Mouse (Mus musculus) hematopoietic multipotent progenitor cell, adult 10-12 weeks (in vitro differentiated cells): Measurements from ENCODE around the gene Myo1f. TPM values are rescaled to one million over a fixed set of nuclear protein-coding genes. Genes with fewer than 3 reads are reported as not detected.

Experiments
- polyA plus RNA-seq: library from polyadenylated mRNA; stranded (reverse); fragments of >175 nt; gene quantifications from 2 replicates; pipeline ENCODE4 v1.2.3, GENCODE M21; 2012; ENCODE audit warnings: low replicate concordance

Myo1f gene
- 33.7 and 64.1 TPM in 2 replicates for polyA plus RNA-seq

DNA sequence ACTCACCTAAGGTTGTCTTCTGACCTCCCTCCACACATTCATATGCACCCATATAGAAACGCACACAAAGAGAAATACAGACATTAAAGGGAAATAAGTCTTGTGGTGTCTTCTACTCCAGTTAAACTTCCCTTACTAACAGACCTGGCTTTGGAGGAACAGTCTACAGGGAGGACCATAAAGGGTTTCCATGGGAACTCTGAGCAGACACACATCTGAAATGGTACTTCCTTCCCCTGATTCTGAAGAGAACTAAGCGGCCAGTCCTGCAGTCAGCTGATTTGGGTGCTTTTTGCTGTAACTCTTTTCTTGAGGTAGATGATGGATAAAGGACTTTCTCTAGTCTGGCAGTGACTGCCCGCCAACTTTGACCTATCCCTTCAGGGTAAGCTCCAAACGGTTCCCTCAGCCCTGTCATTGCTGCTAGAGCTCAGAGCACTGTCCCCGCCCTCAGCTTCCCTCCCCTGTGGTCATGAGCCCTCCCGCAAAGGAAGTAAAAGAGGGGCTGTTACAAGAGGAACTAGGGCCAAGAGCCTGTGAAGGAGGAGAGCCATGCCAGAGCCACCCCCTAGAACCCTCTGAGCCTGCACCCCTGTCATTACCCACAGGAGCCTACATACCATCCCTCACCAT lies at the start of gene Myo1f:
Gene Myo1f (plus strand): TSS at position 485 of the 633 bp plus-strand sequence.

DNA sequence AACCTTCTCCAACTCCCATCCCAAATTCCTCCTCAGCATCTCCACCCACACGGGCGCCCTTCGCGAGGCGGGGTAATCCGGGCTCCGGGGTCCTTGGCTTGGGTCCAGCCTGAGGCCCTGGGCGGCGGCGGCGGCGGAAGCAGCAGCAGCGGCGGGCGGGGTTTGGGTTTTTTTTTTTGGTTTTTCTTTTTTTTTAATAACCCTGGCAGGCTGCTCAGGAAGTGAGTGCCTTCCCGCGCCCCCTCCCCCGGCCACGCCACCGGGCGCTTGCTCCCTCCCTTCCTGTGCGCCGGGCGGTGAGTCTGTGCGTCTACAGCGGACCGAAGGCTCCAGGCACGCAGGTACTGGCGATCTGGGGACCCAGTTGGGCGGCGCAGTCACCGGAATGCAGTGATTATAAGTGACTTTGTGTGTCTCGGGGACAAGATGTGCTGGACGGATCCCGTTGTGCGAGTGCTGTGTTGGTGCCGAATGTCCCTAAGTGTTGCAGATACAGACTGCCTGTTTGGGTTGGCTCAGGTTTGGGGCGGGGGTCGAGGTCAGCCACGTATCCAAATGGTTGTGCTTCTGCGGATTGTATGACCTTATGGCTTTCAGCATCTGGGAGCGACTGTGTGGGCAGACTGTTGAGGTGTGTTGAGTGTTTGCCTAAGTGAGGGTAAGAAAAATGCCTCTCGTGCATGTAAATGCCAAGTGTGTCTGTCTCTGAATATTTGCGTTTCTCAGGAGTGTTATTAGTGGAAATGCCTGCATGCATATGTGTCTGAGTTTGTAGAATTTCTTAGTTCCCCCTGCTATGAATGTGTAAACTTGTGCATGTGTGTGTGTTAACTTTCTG lies 31.4 kb upstream of the Myo1f start, which contains the start of gene Adamts10:
Gene Adamts10 (plus strand): TSS at position 287 of the 838 bp plus-strand sequence.

DNA sequence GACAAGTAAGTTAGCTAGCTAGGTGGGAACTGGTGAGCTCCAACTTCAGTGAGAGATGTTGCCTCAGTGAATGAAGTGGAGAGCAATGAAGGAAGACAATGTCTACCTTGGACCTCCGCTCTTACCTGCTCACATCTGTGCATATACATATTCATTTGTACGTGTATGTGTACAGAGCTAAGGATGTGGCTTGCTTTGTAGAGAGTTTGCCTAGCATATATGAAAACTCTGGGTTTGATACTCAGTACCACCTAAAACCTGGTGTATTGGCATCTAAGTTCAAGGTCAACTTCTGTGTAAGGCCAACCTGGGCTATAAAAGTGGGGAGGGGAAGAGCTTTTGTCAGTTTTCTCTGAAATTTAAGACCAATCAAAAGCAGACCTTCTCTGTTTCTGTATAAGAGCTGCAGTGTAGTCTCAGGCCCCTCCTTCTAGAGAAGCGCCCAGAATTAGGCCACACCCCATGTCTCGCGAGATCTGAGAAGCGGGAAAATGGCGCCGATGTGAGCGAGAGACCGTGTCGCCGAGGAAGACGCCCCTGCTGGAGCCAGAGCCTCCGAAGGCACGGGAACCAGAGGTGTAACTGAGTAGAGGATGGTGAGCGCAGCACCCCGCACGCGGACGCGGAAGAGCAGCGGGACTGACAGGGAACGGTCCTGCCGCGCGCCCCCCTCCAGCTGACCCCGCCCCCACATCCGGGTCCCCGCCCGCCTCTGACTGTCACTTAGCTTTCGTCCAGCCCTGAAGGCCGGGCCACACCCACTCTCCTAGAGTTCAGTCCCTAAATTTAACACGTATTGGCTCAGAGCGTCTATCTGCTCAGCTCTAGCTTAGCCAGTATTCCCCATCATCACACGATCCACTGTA lies 73.3 kb downstream of the Myo1f start, which contains the start of gene Zfp414:
Gene Zfp414 (plus strand): TSS at position 470 of the 866 bp plus-strand sequence.

DNA sequence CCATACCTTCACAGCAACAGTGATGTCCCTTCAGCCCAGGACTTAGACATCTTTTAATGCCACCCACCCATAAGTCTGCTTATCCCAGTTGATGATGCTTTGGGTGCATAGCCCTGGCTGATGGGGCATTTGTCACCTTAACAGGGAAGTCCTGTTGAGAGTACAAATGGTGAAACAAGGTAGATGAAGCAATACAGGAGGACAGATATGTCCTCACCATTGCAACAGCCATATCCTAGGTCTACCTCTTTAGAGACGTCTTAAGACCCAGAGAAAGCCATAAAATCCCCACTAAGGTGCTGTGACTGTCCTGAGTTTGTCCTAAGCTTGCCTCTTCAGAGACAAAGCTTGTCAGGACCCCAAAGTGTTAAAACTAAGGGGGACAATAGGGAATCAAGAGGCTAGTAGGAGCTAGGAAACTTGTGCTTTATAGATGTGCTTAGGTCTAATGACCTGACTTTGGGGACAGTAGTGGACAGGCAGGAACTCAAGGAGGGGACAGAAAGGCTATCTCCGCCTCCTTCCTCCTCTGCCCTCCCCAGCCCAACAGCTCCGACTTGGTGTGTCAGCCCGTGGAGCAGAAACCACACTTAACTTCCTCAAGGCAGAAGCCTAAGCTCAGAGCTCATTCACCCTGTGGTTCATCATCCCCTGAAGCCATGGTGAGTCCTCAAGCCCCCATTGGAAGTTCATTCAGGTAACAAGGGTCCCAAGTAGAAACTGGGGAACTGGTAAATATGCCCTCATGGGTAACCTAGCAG lies 82.2 kb downstream of the Myo1f start, which contains the start of gene Pram1:
Gene Pram1 (plus strand): TSS at position 541 of the 761 bp plus-strand sequence.

Other genes starting within 250 kb of the Myo1f start
- 0.14 and 0.68 TPM in 2 replicates for gene Zfp81, start 196.8 kb upstream of the Myo1f start, polyA plus RNA-seq
- gene Zfp101, start 161.1 kb upstream of the Myo1f start, polyA plus RNA-seq, result 0.16 and 0.28 TPM in 2 replicates
- not detected in 2 replicates for gene Actl9, start 122.8 kb upstream of the Myo1f start, polyA plus RNA-seq
- gene Adamts10, start 31.5 kb upstream of the Myo1f start, polyA plus RNA-seq, result 75.2 and 147 TPM in 2 replicates
- gene Zfp414, start 73.4 kb downstream of the Myo1f start, polyA plus RNA-seq, result 93.4 and 109 TPM in 2 replicates
- 0.39 and 11.5 TPM in 2 replicates for gene Pram1, start 82.3 kb downstream of the Myo1f start, polyA plus RNA-seq
- 541 and 779 TPM in 2 replicates for gene Hnrnpm, start 131.2 kb downstream of the Myo1f start, polyA plus RNA-seq
- 44.5 and 158 TPM in 2 replicates for gene March2, start 163.0 kb downstream of the Myo1f start, polyA plus RNA-seq
- 143 and 241 TPM in 2 replicates for gene Rab11b, start 204.8 kb downstream of the Myo1f start, polyA plus RNA-seq
- gene Angptl4, start 226.1 kb downstream of the Myo1f start, polyA plus RNA-seq, result 1.6 and 3.1 TPM in 2 replicates